Mouse (Mus musculus) midbrain, embryonic 15.5 days (tissue): ENCODE results near the gene Plp2. TPM values are rescaled to one million over a fixed set of nuclear protein-coding genes. Genes with fewer than 3 reads are reported as not detected.

ENCODE experiments used
- polyA plus RNA-seq: library from polyadenylated mRNA; unstranded; fragments of >200 nt; fragmentation: Nextera tagmentation; extraction: Ambion mirVana; gene quantifications from 2 replicates; pipeline ENCODE4 v1.2.1, GENCODE M21; 2015

The Plp2 gene
- polyA plus RNA-seq, 1 experiment from 2014 or later: 17.5 TPM

Other genes with a start within 250 kb of the Plp2 start
- 0.10 TPM in 1 of 2 replicates, not detected in the other for gene Foxp3, start 97.7 kb downstream of the Plp2 start, polyA plus RNA-seq
- 7.5 and 8.1 TPM in 2 replicates for gene Ppp1r3f, start 97.1 kb downstream of the Plp2 start, polyA plus RNA-seq
- gene Ccdc22, start 65.9 kb downstream of the Plp2 start, polyA plus RNA-seq: 33.0 and 34.4 TPM in 2 replicates
- 0.13 and 0.27 TPM in 2 replicates for gene Cacna1f, start 64.3 kb downstream of the Plp2 start, polyA plus RNA-seq
- 176 and 179 TPM in 2 replicates for gene Syp, start 32.9 kb downstream of the Plp2 start, polyA plus RNA-seq
- gene Prickle3, start 14.1 kb downstream of the Plp2 start, polyA plus RNA-seq: 1.6 and 1.7 TPM in 2 replicates
- 0.09 TPM in 1 of 2 replicates, not detected in the other for gene Magix, start 9.9 kb upstream of the Plp2 start, polyA plus RNA-seq
- gene Gpkow, start 25.7 kb upstream of the Plp2 start, polyA plus RNA-seq: 44.9 and 45.8 TPM in 2 replicates
- gene Wdr45, start 42.9 kb upstream of the Plp2 start, polyA plus RNA-seq: 35.0 and 35.2 TPM in 2 replicates
- gene Gm45208, start 50.9 kb upstream of the Plp2 start, polyA plus RNA-seq: 0.85 and 1.3 TPM in 2 replicates
- gene Praf2, start 57.0 kb upstream of the Plp2 start, polyA plus RNA-seq: 132 and 133 TPM in 2 replicates
- 78.4 and 85.2 TPM in 2 replicates for gene Ccdc120, start 79.5 kb upstream of the Plp2 start, polyA plus RNA-seq
- 26.3 and 26.6 TPM in 2 replicates for gene Tfe3, start 91.2 kb upstream of the Plp2 start, polyA plus RNA-seq
- 72.3 and 78.8 TPM in 2 replicates for gene Gripap1, start 118.4 kb upstream of the Plp2 start, polyA plus RNA-seq
- gene Kcnd1, start 150.9 kb upstream of the Plp2 start, polyA plus RNA-seq: 2.3 and 2.9 TPM in 2 replicates
- gene Otud5, start 170.0 kb upstream of the Plp2 start, polyA plus RNA-seq: 49.1 and 53.2 TPM in 2 replicates
- 21.7 and 22.1 TPM in 2 replicates for gene Pim2, start 206.9 kb upstream of the Plp2 start, polyA plus RNA-seq
- gene Slc35a2, start 212.6 kb upstream of the Plp2 start, polyA plus RNA-seq: 42.2 and 42.9 TPM in 2 replicates
- 222 and 224 TPM in 2 replicates for gene Pqbp1, start 227.9 kb upstream of the Plp2 start, polyA plus RNA-seq
- gene Timm17b, start 228.0 kb upstream of the Plp2 start, polyA plus RNA-seq: 173 and 178 TPM in 2 replicates
- not detected in 2 replicates for gene Gm10491, start 236.4 kb upstream of the Plp2 start, polyA plus RNA-seq
- 1.2 TPM in 1 of 2 replicates, not detected in the other for gene Gm10490, start 238.2 kb upstream of the Plp2 start, polyA plus RNA-seq
- gene Pcsk1n, start 248.4 kb upstream of the Plp2 start, polyA plus RNA-seq: 273 and 288 TPM in 2 replicates